Mouse (Mus musculus): Measurements from ENCODE around the gene Sdk2. TPM values are rescaled to one million over a fixed set of nuclear protein-coding genes. Genes with fewer than 3 reads are reported as not detected.

Sdk2 gene
- total and polyA plus RNA-seq, 3 experiments, result 1.2 to 4.8 (median 1.3) TPM

- Histone ChIP-seq H3K27ac (ENCODE audit: insufficient read depth, low read depth) (no peak overlapping the region), H3K4me3 (replicated peaks in 1 of 3; ENCODE audit: low read depth in 2 of 3, low read length in 2 of 3, poor library complexity in 1 of 3) (no peak overlapping the region), H3K27me3 (replicated peaks) (peaks cover 86% of the 10 kb centered on the region), H3K4me1 (ENCODE audit: control insufficient read depth in 1 of 2, insufficient read depth in 2 of 2) (peaks cover 0 to 10% of the 10 kb centered on the region in 2 experiments; a peak in 2 of 4 replicates), H3K79me2 (replicated peaks; ENCODE audit: control insufficient read depth, extremely low read depth, insufficient read depth, poor library complexity, severe bottlenecking) (no peaks in the 10 kb centered on the region), H3K9ac (ENCODE audit: insufficient read depth, low read depth) (no peak overlapping the region), H3K9me3 (replicated peaks; ENCODE audit: low read length) (no peaks in the 10 kb centered on the region), H3K36me3 (replicated peaks in 1 of 2; ENCODE audit: control insufficient read depth in 1 of 2, insufficient read depth in 1 of 2, low read length in 1 of 2) (no peaks in the 10 kb centered on the region), H3K4me2 (ENCODE audit: insufficient read depth, low read depth, poor library complexity, severe bottlenecking) (no peak overlapping the region)
- DNase-seq (ENCODE audit: extremely low read depth), result no peak
- TF ChIP-seq SMC3 (IDR thresholded peaks at IDR 0.05; ENCODE audit: low read depth, low read length), result no peak
- no peak for TF ChIP-seq POLR2A (IDR thresholded peaks at IDR 0.05; ENCODE audit: low read depth, low read length)
- dilution Hi-C loops (cut with MboI; ENCODE audit: extremely low pct_ligation_motif_present, extremely low pct_unique_long_range_greater_than_20kb, low sequenced_read_pairs), result no loop called here
- in situ Hi-C loops (cut with MboI; ENCODE audit: low pct_ligation_motif_present, low pct_unique_long_range_greater_than_20kb, low sequenced_read_pairs), result no loop called here
These were observed 44.7 kb downstream of the Sdk2 start for GRCm38 (mm10) chr11:114022166-114022565.

DNA sequence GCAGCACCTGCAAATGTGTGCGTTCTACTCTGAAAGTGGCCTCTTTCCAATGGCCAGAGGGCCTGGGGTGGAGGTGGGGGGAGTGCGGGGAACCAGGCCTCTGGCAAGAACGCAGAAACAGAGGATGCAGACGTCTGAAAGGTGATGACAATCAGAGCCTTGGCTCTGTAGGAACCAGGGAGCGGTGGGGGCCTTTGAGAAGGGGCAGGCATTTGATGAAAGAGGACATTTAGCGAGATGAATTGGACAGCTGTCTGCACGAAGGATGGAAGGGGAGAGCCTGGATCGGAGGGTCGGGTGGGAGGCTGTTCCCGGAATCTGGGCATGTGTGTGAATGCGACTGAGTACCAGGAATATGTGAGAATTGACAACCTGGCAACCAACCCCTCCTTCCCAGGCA lies 47.8 kb downstream of the Sdk2 start:
- H3K36me3 ChIP-seq (replicated peaks in 1 of 2; ENCODE audit: control insufficient read depth in 1 of 2, insufficient read depth in 1 of 2, low read length in 1 of 2), result no peaks in the 10 kb centered on the region
- peaks cover 92% of the 10 kb centered on the region for H3K27me3 ChIP-seq (replicated peaks)
- no peaks in the 10 kb centered on the region for H3K79me2 ChIP-seq (replicated peaks; ENCODE audit: control insufficient read depth, extremely low read depth, insufficient read depth, poor library complexity, severe bottlenecking)
- H3K4me3 ChIP-seq (replicated peaks in 1 of 3; ENCODE audit: low read depth in 2 of 3, low read length in 2 of 3, poor library complexity in 1 of 3), result no peak overlapping the region
- in situ Hi-C loops (cut with MboI; ENCODE audit: low pct_ligation_motif_present, low pct_unique_long_range_greater_than_20kb, low sequenced_read_pairs) (no loop called here), dilution Hi-C loops (cut with MboI; ENCODE audit: extremely low pct_ligation_motif_present, extremely low pct_unique_long_range_greater_than_20kb, low sequenced_read_pairs) (no loop called here)
- no peak overlapping the region for H3K9ac ChIP-seq (ENCODE audit: insufficient read depth, low read depth)
- H3K9me3 ChIP-seq (replicated peaks; ENCODE audit: low read length), result peaks cover 2% of the 10 kb centered on the region
- no peak overlapping the region for H3K4me2 ChIP-seq (ENCODE audit: insufficient read depth, low read depth, poor library complexity, severe bottlenecking)
- no peak for DNase-seq (ENCODE audit: extremely low read depth)
- H3K4me1 ChIP-seq (ENCODE audit: control insufficient read depth in 1 of 2, insufficient read depth in 2 of 2), result peaks cover 0 to 19% of the 10 kb centered on the region in 2 experiments; a peak in 2 of 4 replicates
- H3K27ac ChIP-seq (ENCODE audit: insufficient read depth, low read depth), result no peak overlapping the region
- TF ChIP-seq HCFC1 (IDR thresholded peaks at IDR 0.05; ENCODE audit: low read depth, low read length) (no peak), MEF2A (IDR thresholded peaks at IDR 0.05; ENCODE audit: borderline replicate concordance, low read depth, low read length) (no peak), NRF1 (IDR thresholded peaks at IDR 0.05; ENCODE audit: low read depth, low read length) (no peak), MXI1 (IDR thresholded peaks at IDR 0.05; ENCODE audit: low read depth, low read length) (no peak), NELFE (IDR thresholded peaks at IDR 0.05; ENCODE audit: low read depth, low read length) (no peak)

GRCm38 (mm10) chr11:114016889-114017392 lies 49.9 kb downstream of the Sdk2 start:
- no peaks in the 10 kb centered on the region for H3K36me3 ChIP-seq (replicated peaks in 1 of 2; ENCODE audit: control insufficient read depth in 1 of 2, insufficient read depth in 1 of 2, low read length in 1 of 2)
- dilution Hi-C loops (cut with MboI; ENCODE audit: extremely low pct_ligation_motif_present, extremely low pct_unique_long_range_greater_than_20kb, low sequenced_read_pairs) (no loop called here), in situ Hi-C loops (cut with MboI; ENCODE audit: low pct_ligation_motif_present, low pct_unique_long_range_greater_than_20kb, low sequenced_read_pairs) (no loop called here)
- TF ChIP-seq CTCF (conservative IDR thresholded peaks at IDR 0.05 in 1 of 2, IDR thresholded peaks at IDR 0.05 in 1 of 2; ENCODE audit: low read depth in 2 of 2, low read length in 2 of 2) (no peak), EP300 (IDR thresholded peaks at IDR 0.05; ENCODE audit: low read length) (no peak), MYC (IDR thresholded peaks at IDR 0.05; ENCODE audit: low read depth, low read length) (no peak), UBTF (IDR thresholded peaks at IDR 0.05; ENCODE audit: low read depth, low read length) (no peak)
- peaks cover 0 to 19% of the 10 kb centered on the region in 2 experiments; a peak in 2 of 4 replicates for H3K4me1 ChIP-seq (ENCODE audit: control insufficient read depth in 1 of 2, insufficient read depth in 2 of 2)
- no peak for DNase-seq (ENCODE audit: extremely low read depth)
- H3K9ac ChIP-seq (ENCODE audit: insufficient read depth, low read depth), result no peak overlapping the region
- no peaks in the 10 kb centered on the region for H3K79me2 ChIP-seq (replicated peaks; ENCODE audit: control insufficient read depth, extremely low read depth, insufficient read depth, poor library complexity, severe bottlenecking)
- no peak overlapping the region for H3K27ac ChIP-seq (ENCODE audit: insufficient read depth, low read depth)
- H3K4me3 ChIP-seq (replicated peaks in 1 of 3; ENCODE audit: low read depth in 2 of 3, low read length in 2 of 3, poor library complexity in 1 of 3), result no peak overlapping the region
- H3K4me2 ChIP-seq (ENCODE audit: insufficient read depth, low read depth, poor library complexity, severe bottlenecking), result no peak overlapping the region
- H3K27me3 ChIP-seq (replicated peaks), result peaks cover 90% of the 10 kb centered on the region
- H3K9me3 ChIP-seq (replicated peaks; ENCODE audit: low read length), result peaks cover 2% of the 10 kb centered on the region

Measured in CH12.LX (cell line).